Mouse (Mus musculus) hindbrain, embryonic 11.5 days (tissue): ENCODE measurements at regions not wholly inside any gene's neighbourhood (a gene's known extent, or its start where the extent isn't known, plus 50 kb on each side); places are given as distances from the start of the nearest gene placed in this dataset.

Source experiments
- ATAC-seq: fragments of 200-750 bp; cut with Nextera tagmentation; 2 replicates; pipeline ENCODE4 v1.8.0; 2017; ENCODE audit warnings: mild to moderate bottlenecking, moderate TSS enrichment, moderate library complexity; ENCODE audit not compliant: low FRiP score
- DNase-seq: peaks from one replicate; pipeline ENCODE4 v3.0.0-alpha.2; 2015; ENCODE audit warnings: low spot score
- H3K27ac ChIP-seq: fragments of 300-500 bp; sonication (generic); 2 replicates; pipeline ENCODE4 v1.5.1; 2014; ENCODE audit warnings: mild to moderate bottlenecking, low read depth, low read length
- H3K27me3 ChIP-seq: fragments of 300-500 bp; sonication (generic); 2 replicates; pipeline ENCODE4 v1.6.1; 2014; ENCODE audit warnings: mild to moderate bottlenecking, low read length, moderate library complexity, mixed read lengths; ENCODE audit not compliant: control insufficient read depth, insufficient read depth
- H3K36me3 ChIP-seq: fragments of 300-500 bp; sonication (generic); 2 replicates; pipeline ENCODE4 v1.6.1; 2014; ENCODE audit warnings: mild to moderate bottlenecking, low read length, moderate library complexity, mixed read lengths; ENCODE audit not compliant: control insufficient read depth, insufficient read depth
- H3K4me1 ChIP-seq: fragments of 300-500 bp; sonication (generic); replicated peaks from 2 replicates; pipeline ENCODE4 v1.6.1; 2014; ENCODE audit warnings: low read length, mixed read lengths; ENCODE audit not compliant: control insufficient read depth, insufficient read depth
- H3K4me2 ChIP-seq: fragments of 300-500 bp; sonication (generic); replicated peaks from 2 replicates; pipeline ENCODE4 v1.6.1; 2014; ENCODE audit warnings: mild to moderate bottlenecking, low read depth, low read length
- H3K4me3 ChIP-seq: fragments of 300-500 bp; sonication (generic); 2 replicates; pipeline ENCODE4 v1.5.1; 2014; ENCODE audit warnings: low read depth, low read length
- H3K9ac ChIP-seq: fragments of 300-500 bp; sonication (generic); 2 replicates; pipeline ENCODE4 v1.6.1; 2014; ENCODE audit warnings: low read depth, low read length
- H3K9me3 ChIP-seq: fragments of 300-500 bp; sonication (generic); 2 replicates; pipeline ENCODE4 v1.6.1; 2016; ENCODE audit warnings: low read length; ENCODE audit not compliant: control insufficient read depth
- WGBS: fragments of 180-500 bp; shearing (Covaris S2); extraction: QIAGEN DNeasy Blood & Tissue Kit; methylation state at CpG from one replicate; pipeline ENCODE4 v1.1.7; 2014; 5-methylcytosine and 5-hydroxymethylcytosine counted together

GRCm38 (mm10) chr8:101815121-101815520 lies 970.3 kb downstream of the Cdh11 start:
- Histone ChIP-seq H3K9me3 (no peaks in the 10 kb centered on the region), H3K4me2 (no peak overlapping the region), H3K4me1 (no peaks in the 10 kb centered on the region), H3K27ac (no peak overlapping the region), H3K4me3 (no peak overlapping the region), H3K27me3 (no peaks in the 10 kb centered on the region), H3K36me3 (no peaks in the 10 kb centered on the region), H3K9ac (no peak overlapping the region)
- ATAC-seq (no peak), DNase-seq (no peak)
- WGBS: 95% methylated on average over 1 of the region's 1 CpGs

GRCm38 (mm10) chr8:101803561-101803960 lies 981.9 kb downstream of the Cdh11 start:
- DNase-seq (no peak), ATAC-seq (no peak)
- no peaks in the 10 kb centered on the region for H3K27me3 ChIP-seq
- no peaks in the 10 kb centered on the region for H3K36me3 ChIP-seq
- no peak overlapping the region for H3K27ac ChIP-seq
- H3K4me3 ChIP-seq: no peak overlapping the region
- WGBS: 88% methylated on average over 2 of the region's 2 CpGs
- H3K9me3 ChIP-seq: no peaks in the 10 kb centered on the region
- no peaks in the 10 kb centered on the region for H3K4me1 ChIP-seq
- H3K4me2 ChIP-seq: no peak overlapping the region
- H3K9ac ChIP-seq: no peak overlapping the region

GRCm38 (mm10) chr8:101802119-101802518 lies 983.3 kb downstream of the Cdh11 start:
- no peak for ATAC-seq

GRCm38 (mm10) chr8:101790785-101791184 lies 994.7 kb downstream of the Cdh11 start:
- no peak overlapping the region for H3K4me2 ChIP-seq
- no peak overlapping the region for H3K27ac ChIP-seq
- ATAC-seq (no peak), DNase-seq (no peak)
- no peak overlapping the region for H3K4me3 ChIP-seq
- WGBS: 94% methylated on average over 1 of the region's 1 CpGs
- no peaks in the 10 kb centered on the region for H3K4me1 ChIP-seq
- H3K36me3 ChIP-seq: no peaks in the 10 kb centered on the region
- H3K9ac ChIP-seq: no peak overlapping the region
- no peaks in the 10 kb centered on the region for H3K27me3 ChIP-seq
- no peaks in the 10 kb centered on the region for H3K9me3 ChIP-seq

More at GRCm38 (mm10) chr8:101802119-101802518, 983.3 kb downstream of the Cdh11 start:
- DNase-seq: no peak
- H3K4me3 ChIP-seq: no peak overlapping the region
- H3K4me2 ChIP-seq: no peak overlapping the region
- no peaks in the 10 kb centered on the region for H3K36me3 ChIP-seq
- WGBS: 87% methylated on average over 6 of the region's 6 CpGs
- no peak overlapping the region for H3K27ac ChIP-seq
- H3K4me1 ChIP-seq: no peaks in the 10 kb centered on the region
- H3K27me3 ChIP-seq: no peaks in the 10 kb centered on the region
- no peaks in the 10 kb centered on the region for H3K9me3 ChIP-seq
- no peak overlapping the region for H3K9ac ChIP-seq

- Histone ChIP-seq H3K27ac (no peak overlapping the region), H3K27me3 (no peaks in the 10 kb centered on the region), H3K4me2 (no peak overlapping the region), H3K4me1 (no peaks in the 10 kb centered on the region), H3K36me3 (no peaks in the 10 kb centered on the region), H3K4me3 (no peak overlapping the region), H3K9ac (no peak overlapping the region), H3K9me3 (no peaks in the 10 kb centered on the region)
- ATAC-seq (no peak), DNase-seq (no peak)
These were observed 998.6 kb downstream of the Cdh11 start for GRCm38 (mm10) chr8:101786876-101787275.

GRCm38 (mm10) chr8:101782556-101782955 lies 1002.9 kb downstream of the Cdh11 start:
- Histone ChIP-seq H3K27me3 (no peaks in the 10 kb centered on the region), H3K9me3 (no peaks in the 10 kb centered on the region), H3K9ac (no peak overlapping the region), H3K36me3 (no peaks in the 10 kb centered on the region), H3K4me3 (no peak overlapping the region), H3K4me2 (no peak overlapping the region), H3K4me1 (no peaks in the 10 kb centered on the region), H3K27ac (no peak overlapping the region)
- WGBS: 66% methylated on average over 2 of the region's 2 CpGs
- DNase-seq: no peak
- 0 out of 2 replicates have a peak, but pooled peaks have one; percentile 22 for ATAC-seq

- H3K9me3 ChIP-seq: no peaks in the 10 kb centered on the region
- no peak overlapping the region for H3K4me3 ChIP-seq
- no peaks in the 10 kb centered on the region for H3K36me3 ChIP-seq
- 74% methylated on average over 3 of the region's 3 CpGs for WGBS
- no peaks in the 10 kb centered on the region for H3K27me3 ChIP-seq
- ATAC-seq (no peak), DNase-seq (no peak)
- no peaks in the 10 kb centered on the region for H3K4me1 ChIP-seq
- H3K27ac ChIP-seq: no peak overlapping the region
- H3K9ac ChIP-seq: no peak overlapping the region
- H3K4me2 ChIP-seq: no peak overlapping the region
These were observed 1003.5 kb downstream of the Cdh11 start for GRCm38 (mm10) chr8:101781942-101782341.

GRCm38 (mm10) chr8:101779966-101780365 lies 1005.5 kb downstream of the Cdh11 start:
- Histone ChIP-seq H3K27me3 (no peaks in the 10 kb centered on the region), H3K4me3 (no peak overlapping the region), H3K4me2 (no peak overlapping the region), H3K27ac (no peak overlapping the region), H3K36me3 (no peaks in the 10 kb centered on the region), H3K9ac (no peak overlapping the region), H3K4me1 (no peaks in the 10 kb centered on the region), H3K9me3 (no peaks in the 10 kb centered on the region)
- ATAC-seq (peak; percentile 52; the same call in 1 of the 2 replicates), DNase-seq (peak; percentile 6)

GRCm38 (mm10) chr8:101767588-101767987 lies 1017.9 kb downstream of the Cdh11 start:
- no peaks in the 10 kb centered on the region for H3K4me1 ChIP-seq
- H3K27ac ChIP-seq: no peak overlapping the region
- no peaks in the 10 kb centered on the region for H3K36me3 ChIP-seq
- H3K4me3 ChIP-seq: no peak overlapping the region
- DNase-seq (no peak), ATAC-seq (no peak)
- no peaks in the 10 kb centered on the region for H3K9me3 ChIP-seq
- 41% methylated on average over 2 of the region's 2 CpGs for WGBS
- no peaks in the 10 kb centered on the region for H3K27me3 ChIP-seq
- H3K4me2 ChIP-seq: no peak overlapping the region
- no peak overlapping the region for H3K9ac ChIP-seq
